Mouse (Mus musculus): ENCODE measurements around the gene Gucy2f. TPM values are rescaled to one million over a fixed set of nuclear protein-coding genes. Genes with fewer than 3 reads are reported as not detected.
A peak's percentile ranks its signal among the peaks of the same experiment; 100 is the strongest.
"Not testable (repeated sequence)": the region's sequence is repeated elsewhere in the genome, so short reads cannot be mapped to it uniquely, and the experiment has no call there.

Gucy2f gene
- not detected in 2 replicates for polyA plus RNA-seq (2014; fragmentation: Nextera tagmentation; extraction: Ambion mirVana)

DNA sequence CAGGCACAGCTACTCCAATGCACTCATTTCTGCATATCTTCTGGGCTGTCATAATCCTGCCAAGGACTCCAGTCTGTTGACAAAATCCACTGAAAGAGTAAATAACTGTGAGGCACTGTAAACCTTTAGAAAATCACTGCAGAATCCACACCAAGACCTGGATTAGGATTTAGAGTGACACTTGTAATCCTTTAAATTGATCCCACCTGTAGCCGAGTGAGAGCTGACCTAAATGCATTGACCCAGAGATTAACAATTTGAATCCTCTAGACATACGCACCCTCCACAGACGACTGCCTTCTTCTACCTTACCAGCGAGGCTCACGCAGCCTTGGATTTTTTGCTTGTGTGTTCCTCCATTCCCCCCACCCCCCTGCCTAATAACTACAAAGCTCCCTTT is at the start of gene Gucy2f:
Gucy2f (minus strand) TSS at position 101 of the 400 bp plus-strand sequence.
- H3K27me3 ChIP-seq (ENCODE audit: control insufficient read depth, insufficient read depth, low read length): no peaks in the 10 kb centered on the region
- no peak for ATAC-seq (ENCODE audit: low FRiP score, low TSS enrichment)
- no peak within 1 kb of the TSS for H3K4me3 ChIP-seq (ENCODE audit: low read length)
- H3K9me3 ChIP-seq (ENCODE audit: control insufficient read depth, low read length): no peaks in the 10 kb centered on the region
- H3K36me3 ChIP-seq (ENCODE audit: control insufficient read depth, insufficient read depth, low read length): no peaks in the 10 kb centered on the region
- H3K4me1 ChIP-seq (ENCODE audit: control insufficient read depth, insufficient read depth, low read length): no peaks in the 10 kb centered on the region
- 48% methylated on average over 5 of the region's 5 CpGs for WGBS
- no peak within 1 kb of the TSS for H3K9ac ChIP-seq (ENCODE audit: low read depth, low read length)
- no peak within 1 kb of the TSS for H3K27ac ChIP-seq (ENCODE audit: low read depth, low read length)
- no peak within 1 kb of the TSS for H3K4me2 ChIP-seq (replicated peaks; ENCODE audit: low read depth, low read length)

GRCm38 (mm10) chrX:142245682-142246327 is 49.1 kb upstream of the Gucy2f start:
- Histone ChIP-seq H3K9me3 (ENCODE audit: control insufficient read depth, low read length) (no peaks in the 10 kb centered on the region), H3K27ac (ENCODE audit: low read depth, low read length) (no peak overlapping the region), H3K4me1 (ENCODE audit: control insufficient read depth, insufficient read depth, low read length) (no peaks in the 10 kb centered on the region), H3K9ac (ENCODE audit: low read depth, low read length) (no peak overlapping the region), H3K27me3 (ENCODE audit: control insufficient read depth, insufficient read depth, low read length) (no peaks in the 10 kb centered on the region), H3K4me3 (ENCODE audit: low read length) (no peak overlapping the region), H3K4me2 (replicated peaks; ENCODE audit: low read depth, low read length) (no peak overlapping the region), H3K36me3 (ENCODE audit: control insufficient read depth, insufficient read depth, low read length) (no peaks in the 10 kb centered on the region)
- ATAC-seq (ENCODE audit: low FRiP score, low TSS enrichment): no peak
- 76% methylated on average over 5 of the region's 5 CpGs for WGBS

DNA sequence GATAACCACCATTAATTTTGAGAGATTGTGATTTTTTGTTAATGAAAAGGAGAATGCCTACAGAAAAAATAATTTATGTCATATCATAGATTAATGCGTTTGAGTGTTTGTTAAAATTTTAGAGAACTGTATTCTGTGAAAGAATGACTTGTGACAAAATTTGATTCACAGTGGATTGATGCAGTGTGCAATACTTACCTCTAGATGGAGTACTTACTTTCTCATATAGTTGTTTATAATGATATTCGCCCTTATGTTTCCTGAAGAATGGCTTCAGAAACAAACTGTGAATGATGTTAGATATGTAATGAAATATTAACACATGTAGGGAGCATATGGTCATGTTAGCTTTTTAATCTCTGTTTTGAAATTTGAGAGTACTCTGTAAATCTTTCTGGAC is 40.4 kb upstream of the Gucy2f start:
- Histone ChIP-seq H3K36me3 (ENCODE audit: control insufficient read depth, insufficient read depth, low read length) (no peaks in the 10 kb centered on the region; the same call in 1 of the 2 replicates), H3K4me3 (ENCODE audit: low read length) (no peak overlapping the region), H3K27ac (ENCODE audit: low read depth, low read length) (no peak overlapping the region), H3K4me1 (ENCODE audit: control insufficient read depth, insufficient read depth, low read length) (no peaks in the 10 kb centered on the region), H3K4me2 (replicated peaks; ENCODE audit: low read depth, low read length) (no peak overlapping the region), H3K27me3 (ENCODE audit: control insufficient read depth, insufficient read depth, low read length) (no peaks in the 10 kb centered on the region), H3K9me3 (ENCODE audit: control insufficient read depth, low read length) (no peaks in the 10 kb centered on the region), H3K9ac (ENCODE audit: low read depth, low read length) (no peak overlapping the region)
- 61% methylated on average over 2 of the region's 2 CpGs for WGBS
- no peak for ATAC-seq (ENCODE audit: low FRiP score, low TSS enrichment)

GRCm38 (mm10) chrX:142236146-142236545 is 39.4 kb upstream of the Gucy2f start:
- H3K9me3 ChIP-seq (ENCODE audit: control insufficient read depth, low read length); H3K4me3 ChIP-seq (ENCODE audit: low read length); ATAC-seq (ENCODE audit: low FRiP score, low TSS enrichment); H3K27me3 ChIP-seq (ENCODE audit: control insufficient read depth, insufficient read depth, low read length); H3K27ac ChIP-seq (ENCODE audit: low read depth, low read length); H3K4me2 ChIP-seq (replicated peaks; ENCODE audit: low read depth, low read length); H3K9ac ChIP-seq (ENCODE audit: low read depth, low read length); H3K36me3 ChIP-seq (ENCODE audit: control insufficient read depth, insufficient read depth, low read length); H3K4me1 ChIP-seq (ENCODE audit: control insufficient read depth, insufficient read depth, low read length): not testable (repeated sequence)
- WGBS: 85% methylated on average over 1 of the region's 1 CpGs

DNA sequence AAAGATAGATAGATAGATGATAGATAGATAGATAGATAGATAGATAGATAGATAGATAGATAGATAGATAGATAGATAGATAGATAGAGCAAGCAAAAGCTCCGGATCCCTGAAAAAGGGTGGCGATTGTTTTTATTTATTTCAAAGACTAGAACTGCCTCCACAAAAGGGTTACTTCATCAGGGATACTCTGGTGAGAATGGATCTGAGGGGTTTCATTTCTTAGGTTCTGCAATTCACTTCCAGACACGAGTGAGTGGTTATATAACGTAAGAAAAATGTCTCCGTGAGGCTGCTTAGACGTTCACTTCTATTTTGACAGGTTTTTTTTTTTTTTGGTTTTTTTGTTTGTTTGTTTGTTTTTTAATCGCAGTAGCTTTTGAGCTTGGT is 32.0 kb upstream of the Gucy2f start:
- Histone ChIP-seq H3K36me3 (ENCODE audit: control insufficient read depth, insufficient read depth, low read length) (no peaks in the 10 kb centered on the region), H3K4me1 (ENCODE audit: control insufficient read depth, insufficient read depth, low read length) (no peaks in the 10 kb centered on the region), H3K9ac (ENCODE audit: low read depth, low read length) (peak overlapping the region; percentile 18; the same call in 1 of the 2 replicates), H3K27me3 (ENCODE audit: control insufficient read depth, insufficient read depth, low read length) (no peaks in the 10 kb centered on the region), H3K4me2 (replicated peaks; ENCODE audit: low read depth, low read length) (peak overlapping the region; percentile 35), H3K9me3 (ENCODE audit: control insufficient read depth, low read length) (no peaks in the 10 kb centered on the region), H3K27ac (ENCODE audit: low read depth, low read length) (no peak overlapping the region), H3K4me3 (ENCODE audit: low read length) (peak overlapping the region; percentile 48)
- WGBS: 40% methylated on average over 7 of the region's 7 CpGs
- no peak for ATAC-seq (ENCODE audit: low FRiP score, low TSS enrichment)

GRCm38 (mm10) chrX:142228055-142228768 is 31.5 kb upstream of the Gucy2f start:
- peak; percentile 99 for ATAC-seq (ENCODE audit: low FRiP score, low TSS enrichment)
- Histone ChIP-seq H3K27ac (ENCODE audit: low read depth, low read length) (peak overlapping the region; percentile 86), H3K27me3 (ENCODE audit: control insufficient read depth, insufficient read depth, low read length) (no peaks in the 10 kb centered on the region), H3K4me3 (ENCODE audit: low read length) (peak overlapping the region; percentile 48), H3K36me3 (ENCODE audit: control insufficient read depth, insufficient read depth, low read length) (no peaks in the 10 kb centered on the region), H3K9ac (ENCODE audit: low read depth, low read length) (0 out of 2 replicates have a peak overlapping the region, but pooled peaks have one; percentile 42), H3K4me1 (ENCODE audit: control insufficient read depth, insufficient read depth, low read length) (no peaks in the 10 kb centered on the region), H3K9me3 (ENCODE audit: control insufficient read depth, low read length) (no peaks in the 10 kb centered on the region), H3K4me2 (replicated peaks; ENCODE audit: low read depth, low read length) (peak overlapping the region; percentile 35)
- 33% methylated on average over 32 of the region's 42 CpGs for WGBS

DNA sequence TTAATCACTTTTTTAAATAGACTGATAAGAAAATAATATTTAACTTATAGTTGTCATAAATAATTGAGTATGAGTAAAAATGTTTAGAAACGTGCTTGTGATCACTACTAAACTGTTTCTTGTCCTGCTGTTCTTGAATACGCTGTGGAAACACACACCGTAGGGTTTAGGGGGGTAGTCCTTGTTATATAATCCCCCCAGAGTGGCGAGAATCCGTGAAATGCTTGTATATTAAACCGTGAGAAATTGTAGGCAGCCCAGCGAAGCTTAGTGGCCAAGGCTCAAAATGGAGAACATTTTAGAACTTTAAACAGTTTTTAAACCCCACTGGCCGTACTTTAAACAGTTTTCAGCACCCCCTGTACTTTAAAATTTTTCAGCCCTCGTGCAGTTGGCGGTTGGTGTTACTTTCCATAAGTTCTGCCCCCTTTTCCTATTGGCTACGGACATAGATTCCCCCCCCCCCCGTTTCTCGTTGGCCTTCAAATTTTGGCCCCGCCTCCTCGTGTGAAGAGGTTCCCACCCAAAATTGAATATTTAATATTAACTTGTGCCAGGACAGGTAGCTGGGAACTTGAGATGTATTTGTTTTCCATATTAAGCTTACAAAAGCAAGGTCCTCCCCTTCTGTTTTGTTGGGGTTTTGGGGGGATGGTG is 30.8 kb upstream of the Gucy2f start:
- Histone ChIP-seq H3K36me3 (ENCODE audit: control insufficient read depth, insufficient read depth, low read length) (no peaks in the 10 kb centered on the region), H3K4me1 (ENCODE audit: control insufficient read depth, insufficient read depth, low read length) (no peaks in the 10 kb centered on the region), H3K4me2 (replicated peaks; ENCODE audit: low read depth, low read length) (peak overlapping the region; percentile 34), H3K27me3 (ENCODE audit: control insufficient read depth, insufficient read depth, low read length) (no peaks in the 10 kb centered on the region), H3K9ac (ENCODE audit: low read depth, low read length) (no peak overlapping the region), H3K4me3 (ENCODE audit: low read length) (peak overlapping the region; percentile 48), H3K9me3 (ENCODE audit: control insufficient read depth, low read length) (no peaks in the 10 kb centered on the region), H3K27ac (ENCODE audit: low read depth, low read length) (no peak overlapping the region)
- ATAC-seq (ENCODE audit: low FRiP score, low TSS enrichment): peak; percentile 68
- WGBS: 28% methylated on average over 15 of the region's 15 CpGs

GRCm38 (mm10) chrX:142226542-142226941 is 29.8 kb upstream of the Gucy2f start, which contains the start of gene Nxt2:
Gene Nxt2, plus strand, starts transcription at chrX:142226770.
- Histone ChIP-seq H3K4me1 (ENCODE audit: control insufficient read depth, insufficient read depth, low read length) (no peaks in the 10 kb centered on the region), H3K27ac (ENCODE audit: low read depth, low read length) (no peak within 1 kb of the TSS), H3K9me3 (ENCODE audit: control insufficient read depth, low read length) (no peaks in the 10 kb centered on the region), H3K4me3 (ENCODE audit: low read length) (peak within 1 kb of the TSS; percentile 48; the same call in 1 of the 2 replicates), H3K4me2 (replicated peaks; ENCODE audit: low read depth, low read length) (peak within 1 kb of the TSS; percentile 34), H3K36me3 (ENCODE audit: control insufficient read depth, insufficient read depth, low read length) (no peaks in the 10 kb centered on the region), H3K27me3 (ENCODE audit: control insufficient read depth, insufficient read depth, low read length) (no peaks in the 10 kb centered on the region), H3K9ac (ENCODE audit: low read depth, low read length) (no peak within 1 kb of the TSS)
- WGBS: 90% methylated on average over 12 of the region's 14 CpGs
- ATAC-seq (ENCODE audit: low FRiP score, low TSS enrichment): no peak

DNA sequence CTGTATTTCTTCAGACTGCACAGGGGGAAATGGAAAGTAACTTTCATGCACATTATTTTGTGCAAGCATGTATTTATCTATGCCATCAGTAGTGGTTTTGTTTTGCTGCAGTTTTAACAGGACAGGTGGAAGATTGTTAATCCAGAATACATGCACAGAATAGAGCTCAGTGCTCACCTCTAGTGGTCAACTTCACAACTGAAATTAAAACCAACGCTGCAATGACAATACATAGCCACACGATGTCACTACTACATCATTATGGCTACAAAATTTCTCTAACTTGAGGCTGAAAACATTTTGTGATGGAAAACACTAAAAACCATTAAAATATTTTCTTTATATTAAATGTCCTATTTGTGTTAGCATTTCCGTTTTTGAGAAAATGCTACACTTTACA is 3.6 kb upstream of the Gucy2f start:
- no peaks in the 10 kb centered on the region for H3K27me3 ChIP-seq (ENCODE audit: control insufficient read depth, insufficient read depth, low read length)
- no peaks in the 10 kb centered on the region for H3K9me3 ChIP-seq (ENCODE audit: control insufficient read depth, low read length)
- no peak for ATAC-seq (ENCODE audit: low FRiP score, low TSS enrichment)
- no peaks in the 10 kb centered on the region for H3K36me3 ChIP-seq (ENCODE audit: control insufficient read depth, insufficient read depth, low read length)
- H3K9ac ChIP-seq (ENCODE audit: low read depth, low read length): no peak overlapping the region
- H3K4me2 ChIP-seq (replicated peaks; ENCODE audit: low read depth, low read length): no peak overlapping the region
- H3K4me1 ChIP-seq (ENCODE audit: control insufficient read depth, insufficient read depth, low read length): no peaks in the 10 kb centered on the region
- no peak overlapping the region for H3K4me3 ChIP-seq (ENCODE audit: low read length)
- 19% methylated on average over 3 of the region's 3 CpGs for WGBS
- H3K27ac ChIP-seq (ENCODE audit: low read depth, low read length): no peak overlapping the region
